Comparison of ENCODE assay signal across 10 mouse cellular contexts in the genomic region with DNA sequence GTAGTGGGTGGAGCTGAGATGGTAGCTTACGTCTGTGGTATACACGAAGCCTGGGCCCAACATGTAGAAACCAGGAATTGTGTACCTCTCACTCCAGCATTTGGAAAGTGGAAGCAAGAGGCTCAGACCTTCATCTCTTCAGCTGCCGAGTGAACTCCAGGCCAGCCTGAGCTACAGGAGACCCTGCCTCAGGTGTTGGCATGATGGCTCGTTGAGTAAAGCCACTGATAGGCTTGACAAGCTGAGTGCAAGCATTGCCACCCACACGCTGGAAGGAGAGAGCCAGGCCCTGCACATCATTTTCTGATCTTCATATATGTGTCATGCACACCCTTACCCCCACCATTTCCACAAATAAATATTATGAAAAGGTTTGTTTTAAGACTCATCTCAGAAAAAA. TPM values are rescaled to one million over a fixed set of nuclear protein-coding genes. Genes with fewer than 3 reads are reported as not detected.
DNase-seq lines count a peak whose midpoint lies in the region; ATAC-seq and TF ChIP-seq lines count a peak whose summit lies in the region.
"Had no signal": no experiment of that assay in that cellular context is flagged by ENCODE, and none has a peak within 500 bp of the region (broad histone marks: within the 10 kb centered on the region; RNA-seq: fewer than 3 reads in every experiment).

No protein-coding gene starts in this region.

- no peaks in the 10 kb centered on the region for H3K36me3 ChIP-seq in hindbrain, embryonic 11.5 days (ENCODE audit: control insufficient read depth, insufficient read depth, low read length)
- H3K36me3 ChIP-seq in hindbrain, postnatal 0 days (ENCODE audit: insufficient read depth, low read length) = no peaks in the 10 kb centered on the region
- no peaks in the 10 kb centered on the region for H3K36me3 ChIP-seq in ES-E14 (ENCODE audit: control insufficient read depth, insufficient read depth, low read length, poor library complexity, severe bottlenecking)
- H3K36me3 ChIP-seq in forebrain, embryonic 13.5 days (ENCODE audit: poor library complexity, severe bottlenecking) = no peaks in the 10 kb centered on the region
- H3K36me3 ChIP-seq in midbrain, embryonic 12.5 days = no peaks in the 10 kb centered on the region

- in situ Hi-C loops in ES-E14 (cut with MboI; ENCODE audit: low sequenced_read_pairs in 2 of 2, unreplicated experiment in 2 of 2) = no loop called here

- H3K27ac ChIP-seq in hindbrain, embryonic 11.5 days (ENCODE audit: low read depth, low read length) = peak overlapping the region; percentile 82
- H3K27ac ChIP-seq in hindbrain, postnatal 0 days = no peak overlapping the region
- peak overlapping the region; percentile 86; the same call in 1 of the 2 replicates for H3K27ac ChIP-seq in ES-E14 (ENCODE audit: insufficient read depth, low read depth, low read length, poor library complexity, severe bottlenecking)
- H3K27ac ChIP-seq in forebrain, embryonic 13.5 days = peak overlapping the region; percentile 70
- peak overlapping the region; percentile 83 for H3K27ac ChIP-seq in midbrain, embryonic 12.5 days (replicated peaks)

- H3K9me3 ChIP-seq in hindbrain, embryonic 11.5 days (ENCODE audit: control insufficient read depth, low read length) = no peaks in the 10 kb centered on the region
- H3K9me3 ChIP-seq in hindbrain, postnatal 0 days (ENCODE audit: low read length) = no peaks in the 10 kb centered on the region
- no peaks in the 10 kb centered on the region for H3K9me3 ChIP-seq in ES-E14 (ENCODE audit: control insufficient read depth, insufficient read depth, low read depth, low read length)
- H3K9me3 ChIP-seq in forebrain, embryonic 13.5 days (replicated peaks) = no peaks in the 10 kb centered on the region
- no peaks in the 10 kb centered on the region for H3K9me3 ChIP-seq in midbrain, embryonic 12.5 days

- H3K9ac ChIP-seq in hindbrain, embryonic 11.5 days (ENCODE audit: low read depth, low read length) = peak overlapping the region; percentile 24; the same call in 1 of the 2 replicates
- H3K9ac ChIP-seq in hindbrain, postnatal 0 days (replicated peaks; ENCODE audit: low read length) = no peak overlapping the region
- peak overlapping the region; percentile 62; the same call in 1 of the 2 replicates for H3K9ac ChIP-seq in ES-E14 (ENCODE audit: insufficient read depth, low read depth, low read length, poor library complexity, severe bottlenecking)
- 0 out of 2 replicates have a peak overlapping the region, but pooled peaks have one; percentile 31 for H3K9ac ChIP-seq in forebrain, embryonic 13.5 days
- H3K9ac ChIP-seq in midbrain, embryonic 12.5 days (replicated peaks) = no peak overlapping the region

- no peaks in the 10 kb centered on the region for H3K27me3 ChIP-seq in hindbrain, embryonic 11.5 days (ENCODE audit: control insufficient read depth, insufficient read depth, low read length)
- no peaks in the 10 kb centered on the region for H3K27me3 ChIP-seq in hindbrain, postnatal 0 days (ENCODE audit: insufficient read depth, low read length)
- H3K27me3 ChIP-seq in forebrain, embryonic 13.5 days = no peaks in the 10 kb centered on the region
- no peaks in the 10 kb centered on the region for H3K27me3 ChIP-seq in midbrain, embryonic 12.5 days

- H3K4me2 ChIP-seq in hindbrain, embryonic 11.5 days (replicated peaks; ENCODE audit: low read depth, low read length) = no peak overlapping the region
- no peak overlapping the region for H3K4me2 ChIP-seq in hindbrain, postnatal 0 days (ENCODE audit: low read depth, low read length)
- no peak overlapping the region for H3K4me2 ChIP-seq in forebrain, embryonic 13.5 days
- peak overlapping the region; percentile 9; the same call in 1 of the 2 replicates for H3K4me2 ChIP-seq in midbrain, embryonic 12.5 days (replicated peaks)

- WGBS in hindbrain, embryonic 11.5 days = 54% methylated on average over 5 of the region's 5 CpGs
- WGBS in hindbrain, postnatal 0 days = 67% methylated on average over 5 of the region's 5 CpGs
- WGBS in forebrain, embryonic 13.5 days = 51% methylated on average over 5 of the region's 5 CpGs
- 52% methylated on average over 5 of the region's 5 CpGs for WGBS in midbrain, embryonic 12.5 days

- no peak overlapping the region for H3K4me3 ChIP-seq in hindbrain, embryonic 11.5 days (ENCODE audit: low read depth, low read length)
- no peak overlapping the region for H3K4me3 ChIP-seq in hindbrain, postnatal 0 days (ENCODE audit: low read length)
- no peak overlapping the region for H3K4me3 ChIP-seq in ES-E14 (ENCODE audit: insufficient read depth in 1 of 2, low read depth in 1 of 2, low read length in 2 of 2, poor library complexity in 1 of 2, severe bottlenecking in 1 of 2)
- H3K4me3 ChIP-seq in forebrain, embryonic 13.5 days = no peak overlapping the region
- no peak overlapping the region for H3K4me3 ChIP-seq in midbrain, embryonic 12.5 days
- H3K4me3 ChIP-seq: myocyte had no signal

- peaks cover 19% of the 10 kb centered on the region for H3K4me1 ChIP-seq in hindbrain, embryonic 11.5 days (replicated peaks; ENCODE audit: control insufficient read depth, insufficient read depth, low read length)
- H3K4me1 ChIP-seq in hindbrain, postnatal 0 days (ENCODE audit: insufficient read depth, low read length) = 0 out of 2 replicates have a peak, but pooled peaks cover 4% of the 10 kb centered on the region
- peaks cover 31 to 66% of the 10 kb centered on the region in 2 experiments for H3K4me1 ChIP-seq in ES-E14 (ENCODE audit: control insufficient read depth in 2 of 2, insufficient read depth in 2 of 2, low read length in 2 of 2, poor library complexity in 1 of 2)
- peaks cover 46% of the 10 kb centered on the region for H3K4me1 ChIP-seq in forebrain, embryonic 13.5 days
- peaks cover 41% of the 10 kb centered on the region for H3K4me1 ChIP-seq in midbrain, embryonic 12.5 days

- TF ChIP-seq CTCF in hindbrain, postnatal 0 days (IDR thresholded peaks at IDR 0.05; ENCODE audit: low read depth) = no peak

- no peak for ATAC-seq in hindbrain, embryonic 11.5 days (ENCODE audit: low FRiP score)
- no peak for ATAC-seq in hindbrain, postnatal 0 days
- ATAC-seq in forebrain, embryonic 13.5 days = no peak
- ATAC-seq in midbrain, embryonic 12.5 days (ENCODE audit: low FRiP score, low read depth) = no peak

- DNase-seq in hindbrain, embryonic 11.5 days (ENCODE audit: low spot score) = no peak
- DNase-seq in hindbrain, postnatal 0 days (ENCODE audit: low spot score) = no peak
- no peak for DNase-seq in ES-E14 (ENCODE audit: low read depth, low spot score)
- DNase-seq in spleen, postnatal 4 days (ENCODE audit: low spot score in 2 of 2) = no peak
- DNase-seq in frontal cortex, postnatal 14 days (ENCODE audit: low spot score in 2 of 2) = no peak
- DNase-seq in adrenal gland, postnatal 10 days = no peak
- DNase-seq: thymus, postnatal 14 days had no signal

TF ChIP-seq in ES-E14, 5 proteins besides CTCF, POLR2A, EP300 and RAD21:
- no peak for TF ChIP-seq HCFC1 (IDR thresholded peaks at IDR 0.05; ENCODE audit: borderline replicate concordance, insufficient read depth, low read length)
- TF ChIP-seq MAFK (IDR thresholded peaks at IDR 0.05; ENCODE audit: insufficient read depth, low read depth, low read length) = no peak
- TF ChIP-seq ZC3H11A (IDR thresholded peaks at IDR 0.05; ENCODE audit: borderline replicate concordance, low read depth, low read length) = no peak
- TF ChIP-seq ZNF384 (IDR thresholded peaks at IDR 0.05; ENCODE audit: low read depth, low read length) = no peak
- TF ChIP-seq CHD2 (IDR thresholded peaks at IDR 0.05; ENCODE audit: low read depth, low read length) = no peak

RNA-seq across cellular contexts. Expression of a gene that starts 44.1 kb away (rescaled TPM):
- 141 and 159 TPM in 2 replicates for polyA plus RNA-seq in hindbrain, embryonic 11.5 days (2014; fragmentation: Nextera tagmentation; extraction: Ambion mirVana)
- 155 and 156 TPM in 2 replicates for total RNA-seq in hindbrain, postnatal 0 days (2014; rRNA removed)
- 102 and 108 TPM in 2 replicates for polyA plus RNA-seq in hindbrain, postnatal 0 days (2015; fragmentation: Nextera tagmentation; extraction: Ambion mirVana)
- 42.3 and 42.6 TPM in 2 replicates for total RNA-seq in ES-E14 (2012; rRNA removed)
- 168 and 173 TPM in 2 replicates for polyA plus RNA-seq in forebrain, embryonic 13.5 days (2015; fragmentation: Nextera tagmentation; extraction: Ambion mirVana)
- 277 and 309 TPM in 2 replicates for polyA plus RNA-seq in midbrain, embryonic 12.5 days (2016; fragmentation: Nextera tagmentation; extraction: Ambion mirVana)
- total RNA-seq in adrenal gland, postnatal 10 days (2021) = 10 to 100 TPM; 50.8 to 69.0 TPM

Comparison
In these comparisons a context has a peak if more than half of its experiments do, and no peak if none do; other contexts are left out.
1. H3K9ac ChIP-seq: peak in hindbrain, embryonic 11.5 days (single experiment), ES-E14 (single experiment) and forebrain, embryonic 13.5 days (single experiment); none in hindbrain, postnatal 0 days (single experiment) and midbrain, embryonic 12.5 days (single experiment).